Mouse (Mus musculus) MEL (cell line): ENCODE results near the gene Atxn10. TPM values are rescaled to one million over a fixed set of nuclear protein-coding genes. Genes with fewer than 3 reads are reported as not detected.

Experiments
- polyA plus RNA-seq, 2 experiments: library from polyadenylated mRNA; stranded (reverse) in 1 of 2; unstranded in 1 of 2; fragments of >175 nt in 1 of 2; fragments of >200 nt in 1 of 2; gene quantifications; 2 replicates each; pipeline versions ENCODE4 v1.2.1 to v1.2.4; 2012; ENCODE audit warnings: low replicate concordance in 2 of 2, low read depth in 1 of 2; ENCODE audit not compliant: insufficient read length in 2 of 2, insufficient read depth in 1 of 2, missing spikeins in 1 of 2
- total RNA-seq: library from RNA; depleted of rRNA; stranded (reverse); fragments of 300-350 nt; gene quantifications from 2 replicates; pipeline ENCODE4 v1.2.3, GENCODE M21; 2012; rRNA removed

Gene Atxn10
- total and polyA plus RNA-seq, 3 experiments = 24.5 to 75.6 (median 45.0) TPM

Other genes with a start within 250 kb of the Atxn10 start
- not detected in 2 replicates for gene Smc1b, start 204.3 kb upstream of the Atxn10 start, total RNA-seq
- not detected for gene Smc1b, start 204.3 kb upstream of the Atxn10 start, polyA plus RNA-seq
- not detected in 2 replicates for gene Ribc2, start 204.2 kb upstream of the Atxn10 start, total RNA-seq
- not detected for gene Ribc2, start 204.2 kb upstream of the Atxn10 start, polyA plus RNA-seq
- not detected in 2 replicates for gene Fbln1, start 130.3 kb upstream of the Atxn10 start, total RNA-seq
- gene Fbln1, start 130.3 kb upstream of the Atxn10 start, polyA plus RNA-seq = not detected
- gene 7530416G11Rik, start 167.0 kb downstream of the Atxn10 start, total RNA-seq = not detected in 2 replicates
- gene 7530416G11Rik, start 167.0 kb downstream of the Atxn10 start, polyA plus RNA-seq = not detected
- gene Wnt7b, start 246.2 kb downstream of the Atxn10 start, total RNA-seq = not detected in 2 replicates
- not detected for gene Wnt7b, start 246.2 kb downstream of the Atxn10 start, polyA plus RNA-seq